Mouse (Mus musculus) urinary bladder, postnatal 36 days (tissue): ENCODE measurements around the gene Adcy9.

ENCODE experiments used
- DNase-seq, 2 experiments: peaks; one replicate each; pipeline ENCODE4 v3.0.0; 2022; ENCODE audit warnings: low spot score in 2 of 2, mixed read lengths in 1 of 2

Gene Adcy9

DNA sequence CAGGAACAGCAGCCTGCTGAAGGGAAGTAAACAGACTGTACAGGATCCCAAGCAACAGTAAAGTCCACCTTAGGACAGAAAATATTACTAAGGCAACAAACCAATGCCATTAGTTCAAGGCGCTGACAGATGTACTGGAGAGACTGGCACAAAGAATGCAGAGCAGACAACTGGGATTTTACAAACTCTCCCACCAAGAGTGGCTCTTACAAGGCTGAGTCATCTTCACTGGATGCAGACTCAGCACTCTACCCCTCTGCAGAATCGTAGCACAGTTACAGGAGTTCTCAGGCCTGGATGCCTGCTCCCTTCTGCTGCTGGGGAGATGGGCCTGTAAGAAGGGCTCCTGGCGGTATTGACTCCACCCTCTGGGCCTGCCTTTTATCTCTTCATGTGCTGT is 99.4 kb downstream of the Adcy9 start:
- DNase-seq = no peak

- no peak for DNase-seq
Observed at GRCm38 (mm10) chr16:4318001-4318526, 102.2 kb downstream of the Adcy9 start.

- peak; percentile 74 to 82 for DNase-seq
Observed at GRCm38 (mm10) chr16:4316094-4316474, 104.2 kb downstream of the Adcy9 start.

- no peak for DNase-seq
Observed at GRCm38 (mm10) chr16:4315352-4316093, 104.8 kb downstream of the Adcy9 start.

DNA sequence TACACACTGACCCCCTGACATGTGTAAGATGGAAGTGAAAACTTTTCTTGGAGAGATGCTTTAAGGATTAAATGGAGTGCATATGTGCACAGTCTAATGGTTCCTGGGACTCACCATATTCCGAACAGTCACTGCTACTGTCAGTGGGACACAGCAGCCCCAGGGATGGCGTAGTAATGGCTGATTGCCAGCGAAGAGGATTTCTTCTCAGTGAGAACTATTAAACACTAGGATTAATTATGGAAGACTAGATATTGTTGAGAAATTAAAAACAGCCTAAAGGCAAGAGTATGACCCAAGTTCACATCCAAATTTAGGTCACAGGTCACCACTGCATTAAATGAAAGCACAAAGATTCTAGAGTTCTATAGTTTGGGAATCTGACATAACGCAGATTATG is 105.4 kb downstream of the Adcy9 start:
- DNase-seq = no peak

DNA sequence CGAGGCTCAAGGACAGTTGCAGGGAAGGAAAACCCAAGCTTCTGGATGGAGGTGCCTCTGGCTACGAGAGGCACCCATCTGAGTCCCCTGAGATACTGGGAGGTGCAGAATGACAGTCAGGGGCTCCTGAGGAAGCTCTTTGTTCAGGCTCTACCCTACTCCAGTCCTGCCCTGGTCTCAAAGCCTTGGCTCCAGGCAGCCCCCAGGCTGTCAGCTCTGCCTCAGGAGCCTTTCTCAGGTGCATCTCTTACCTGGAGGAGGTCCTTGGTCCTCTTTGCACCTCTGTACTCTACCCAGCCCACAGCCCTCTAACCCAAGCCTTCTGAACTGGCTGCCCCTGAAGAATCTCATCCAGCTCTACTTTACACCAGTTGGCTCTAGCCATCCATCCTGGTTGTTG is 108.3 kb downstream of the Adcy9 start:
- DNase-seq = no peak

- no peak for DNase-seq
Observed at GRCm38 (mm10) chr16:4311608-4312007, 108.7 kb downstream of the Adcy9 start.

GRCm38 (mm10) chr16:4307795-4308194 is 112.5 kb downstream of the Adcy9 start:
- no peak for DNase-seq

- no peak for DNase-seq
Observed at GRCm38 (mm10) chr16:4304176-4304922, 115.9 kb downstream of the Adcy9 start.

- DNase-seq = no peak
Observed at GRCm38 (mm10) chr16:4303554-4303953, 116.7 kb downstream of the Adcy9 start.

- no peak for DNase-seq
Observed at GRCm38 (mm10) chr16:4300280-4300679, 120.0 kb downstream of the Adcy9 start.

- no peak for DNase-seq
Observed at GRCm38 (mm10) chr16:4293259-4293658, 127.0 kb downstream of the Adcy9 start.

GRCm38 (mm10) chr16:4289507-4289906 is 130.8 kb downstream of the Adcy9 start:
- DNase-seq = no peak

- no peak for DNase-seq
Observed at GRCm38 (mm10) chr16:4286593-4286992, 133.7 kb downstream of the Adcy9 start.

- peak in 1 of 2 experiments; percentile 30 for DNase-seq
Observed at GRCm38 (mm10) chr16:4285257-4285656, 135.0 kb downstream of the Adcy9 start.

GRCm38 (mm10) chr16:4283267-4283851 is 136.9 kb downstream of the Adcy9 start:
- DNase-seq = no peak

GRCm38 (mm10) chr16:4281470-4281869 is 138.8 kb downstream of the Adcy9 start:
- DNase-seq = no peak

- DNase-seq = no peak
Observed at GRCm38 (mm10) chr16:4280949-4281348, 139.3 kb downstream of the Adcy9 start.

DNA sequence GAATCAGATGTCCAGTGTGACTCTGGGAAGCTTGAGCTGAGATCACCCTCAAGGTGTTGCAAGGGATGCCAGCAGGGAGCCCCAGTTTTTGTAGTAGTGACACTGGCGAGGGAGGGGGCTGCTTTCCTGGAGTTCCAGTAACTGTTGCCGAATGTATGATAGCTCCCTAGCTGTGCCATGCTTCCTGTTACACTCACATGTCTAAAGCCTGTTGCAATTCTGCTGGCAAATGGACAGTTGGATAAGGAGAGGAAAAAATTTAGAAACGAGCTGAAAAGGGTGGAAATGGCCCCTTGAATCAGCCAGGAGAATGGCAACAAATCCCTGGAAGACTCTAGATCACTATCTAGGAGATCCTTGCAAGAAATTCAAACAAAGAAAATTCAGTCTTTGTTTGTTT is 140.7 kb downstream of the Adcy9 start:
- no peak for DNase-seq

- DNase-seq = no peak
Observed at GRCm38 (mm10) chr16:4276621-4277020, 143.7 kb downstream of the Adcy9 start.

GRCm38 (mm10) chr16:4276151-4276550 is 144.1 kb downstream of the Adcy9 start:
- DNase-seq = no peak

- peak; percentile 59 to 81 for DNase-seq
Observed at GRCm38 (mm10) chr16:4273702-4274476, 146.4 kb downstream of the Adcy9 start.
